Mouse (Mus musculus): ENCODE measurements around the gene Mef2c. TPM values are rescaled to one million over a fixed set of nuclear protein-coding genes. Genes with fewer than 3 reads are reported as not detected.

The Mef2c gene
- polyA plus RNA-seq, 1 experiment: 49.0 TPM

GRCm38 (mm10) chr13:83568759-83569256 is 65.0 kb downstream of the Mef2c start:
- TF ChIP-seq REST (IDR thresholded peaks at IDR 0.05; ENCODE audit: insufficient read depth, insufficient read length) (no peak), CEBPB (IDR thresholded peaks at IDR 0.05; ENCODE audit: insufficient read depth, poor library complexity, severe bottlenecking) (no peak), MAX (IDR thresholded peaks at IDR 0.05; ENCODE audit: low read depth) (no peak), SRF (IDR thresholded peaks at IDR 0.05; ENCODE audit: control insufficient read depth, insufficient read length, low read depth) (no peak), E2F4 (IDR thresholded peaks at IDR 0.05; ENCODE audit: insufficient read depth) (no peak), TCF12 (IDR thresholded peaks at IDR 0.05; ENCODE audit: insufficient read depth, poor library complexity, severe bottlenecking) (no peak), USF1 (IDR thresholded peaks at IDR 0.05; ENCODE audit: low read depth) (no peak), MYOG (IDR thresholded peaks at IDR 0.05; ENCODE audit: control insufficient read depth in 1 of 3, insufficient read depth in 1 of 3, insufficient read length in 2 of 3, low read depth in 2 of 3) (no peak), POLR2AphosphoS2 (IDR thresholded peaks at IDR 0.05; ENCODE audit: insufficient read length, low read depth) (no peak), MYOD1 (IDR thresholded peaks at IDR 0.05; ENCODE audit: control insufficient read depth in 1 of 3, insufficient read length in 2 of 3, low read depth in 2 of 3) (no peak), POLR2A (IDR thresholded peaks at IDR 0.05; ENCODE audit: insufficient read length, low read depth) (no peak), TCF3 (IDR thresholded peaks at IDR 0.05; ENCODE audit: insufficient read length, low read depth) (no peak)
- no peaks in the 10 kb centered on the region for H3K36me3 ChIP-seq (ENCODE audit: control insufficient read depth, insufficient read depth)
- no peaks in the 10 kb centered on the region for H3K79me2 ChIP-seq (ENCODE audit: control insufficient read depth, insufficient read depth)
- H3K4me2 ChIP-seq (ENCODE audit: low read depth): no peak overlapping the region
- H3ac ChIP-seq (ENCODE audit: control insufficient read depth, insufficient read length): no peak overlapping the region
- H3K4me3 ChIP-seq: no peak overlapping the region
- no peaks in the 10 kb centered on the region for H3K27me3 ChIP-seq (ENCODE audit: control insufficient read depth, insufficient read depth, insufficient read length)

GRCm38 (mm10) chr13:83571973-83572447 is 68.2 kb downstream of the Mef2c start:
- Histone ChIP-seq H3K4me3 (no peak overlapping the region), H3ac (ENCODE audit: control insufficient read depth, insufficient read length) (no peak overlapping the region), H3K27me3 (ENCODE audit: control insufficient read depth, insufficient read depth, insufficient read length) (no peaks in the 10 kb centered on the region), H3K4me2 (ENCODE audit: low read depth) (no peak overlapping the region), H3K79me2 (ENCODE audit: control insufficient read depth, insufficient read depth) (no peaks in the 10 kb centered on the region), H3K36me3 (ENCODE audit: control insufficient read depth, insufficient read depth) (peaks cover 16% of the 10 kb centered on the region)
- TF ChIP-seq TCF12 (IDR thresholded peaks at IDR 0.05; ENCODE audit: insufficient read depth, poor library complexity, severe bottlenecking) (no peak), MAX (IDR thresholded peaks at IDR 0.05; ENCODE audit: low read depth) (no peak), CEBPB (IDR thresholded peaks at IDR 0.05; ENCODE audit: insufficient read depth, poor library complexity, severe bottlenecking) (no peak), REST (IDR thresholded peaks at IDR 0.05; ENCODE audit: insufficient read depth, insufficient read length) (no peak), POLR2A (IDR thresholded peaks at IDR 0.05; ENCODE audit: insufficient read length, low read depth) (no peak), USF1 (IDR thresholded peaks at IDR 0.05; ENCODE audit: low read depth) (no peak), TCF3 (IDR thresholded peaks at IDR 0.05; ENCODE audit: insufficient read length, low read depth) (no peak), MYOD1 (IDR thresholded peaks at IDR 0.05; ENCODE audit: control insufficient read depth in 1 of 3, insufficient read length in 2 of 3, low read depth in 2 of 3) (no peak), E2F4 (IDR thresholded peaks at IDR 0.05; ENCODE audit: insufficient read depth) (no peak), SRF (IDR thresholded peaks at IDR 0.05; ENCODE audit: control insufficient read depth, insufficient read length, low read depth) (no peak), MYOG (IDR thresholded peaks at IDR 0.05; ENCODE audit: control insufficient read depth in 1 of 3, insufficient read depth in 1 of 3, insufficient read length in 2 of 3, low read depth in 2 of 3) (no peak), POLR2AphosphoS2 (IDR thresholded peaks at IDR 0.05; ENCODE audit: insufficient read length, low read depth) (no peak)

DNA sequence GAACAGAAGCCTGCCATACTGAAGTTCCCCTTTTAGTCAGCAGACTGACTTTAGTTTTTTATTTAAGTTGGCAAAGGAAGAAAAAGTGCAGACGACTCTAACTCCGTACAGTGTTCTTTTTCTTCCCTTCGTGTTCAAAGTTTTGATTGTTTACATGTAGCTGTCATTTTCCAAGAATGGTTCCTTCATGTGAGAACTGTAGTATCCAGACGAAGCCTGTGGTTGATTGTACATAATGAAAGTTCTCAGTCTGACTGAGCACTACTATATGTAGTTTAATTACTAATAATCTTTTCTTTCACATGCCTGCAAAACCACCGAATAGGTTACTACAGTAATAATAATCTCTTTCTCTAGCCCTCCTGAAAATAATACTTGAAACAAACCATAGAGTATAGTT is 68.6 kb downstream of the Mef2c start:
- H3K27me3 ChIP-seq (ENCODE audit: control insufficient read depth, insufficient read depth, insufficient read length): no peaks in the 10 kb centered on the region
- no peak overlapping the region for H3ac ChIP-seq (ENCODE audit: control insufficient read depth, insufficient read length)
- no peaks in the 10 kb centered on the region for H3K79me2 ChIP-seq (ENCODE audit: control insufficient read depth, insufficient read depth)
- no peak for TF ChIP-seq CEBPB (IDR thresholded peaks at IDR 0.05; ENCODE audit: insufficient read depth, poor library complexity, severe bottlenecking)
- no peak for TF ChIP-seq MYOG (IDR thresholded peaks at IDR 0.05; ENCODE audit: control insufficient read depth in 1 of 3, insufficient read depth in 1 of 3, insufficient read length in 2 of 3, low read depth in 2 of 3)
- TF ChIP-seq TCF12 (IDR thresholded peaks at IDR 0.05; ENCODE audit: insufficient read depth, poor library complexity, severe bottlenecking): no peak
- H3K4me3 ChIP-seq: no peak overlapping the region
- no peak overlapping the region for H3K4me2 ChIP-seq (ENCODE audit: low read depth)
- H3K36me3 ChIP-seq (ENCODE audit: control insufficient read depth, insufficient read depth): peaks cover 16% of the 10 kb centered on the region

GRCm38 (mm10) chr13:83573327-83573726 is 69.5 kb downstream of the Mef2c start:
- Histone ChIP-seq H3K4me2 (ENCODE audit: low read depth) (no peak overlapping the region), H3K27me3 (ENCODE audit: control insufficient read depth, insufficient read depth, insufficient read length) (no peaks in the 10 kb centered on the region), H3K79me2 (ENCODE audit: control insufficient read depth, insufficient read depth) (no peaks in the 10 kb centered on the region), H3ac (ENCODE audit: control insufficient read depth, insufficient read length) (no peak overlapping the region), H3K4me3 (no peak overlapping the region), H3K36me3 (ENCODE audit: control insufficient read depth, insufficient read depth) (peaks cover 16% of the 10 kb centered on the region)
- no peak for TF ChIP-seq POLR2AphosphoS2 (IDR thresholded peaks at IDR 0.05; ENCODE audit: insufficient read length, low read depth)
- TF ChIP-seq TCF12 (IDR thresholded peaks at IDR 0.05; ENCODE audit: insufficient read depth, poor library complexity, severe bottlenecking): no peak
- TF ChIP-seq MYOD1 (IDR thresholded peaks at IDR 0.05; ENCODE audit: control insufficient read depth in 1 of 3, insufficient read length in 2 of 3, low read depth in 2 of 3): no peak

- Histone ChIP-seq H3K4me2 (ENCODE audit: low read depth) (no peak overlapping the region), H3ac (ENCODE audit: control insufficient read depth, insufficient read length) (no peak overlapping the region), H3K36me3 (ENCODE audit: control insufficient read depth, insufficient read depth) (peaks cover 16% of the 10 kb centered on the region), H3K79me2 (ENCODE audit: control insufficient read depth, insufficient read depth) (no peaks in the 10 kb centered on the region), H3K4me3 (no peak overlapping the region), H3K27me3 (ENCODE audit: control insufficient read depth, insufficient read depth, insufficient read length) (no peaks in the 10 kb centered on the region)
- TF ChIP-seq MYOG (IDR thresholded peaks at IDR 0.05; ENCODE audit: control insufficient read depth in 1 of 3, insufficient read depth in 1 of 3, insufficient read length in 2 of 3, low read depth in 2 of 3) (no peak), USF1 (IDR thresholded peaks at IDR 0.05; ENCODE audit: low read depth) (no peak), TCF12 (IDR thresholded peaks at IDR 0.05; ENCODE audit: insufficient read depth, poor library complexity, severe bottlenecking) (no peak), REST (IDR thresholded peaks at IDR 0.05; ENCODE audit: insufficient read depth, insufficient read length) (no peak), POLR2A (IDR thresholded peaks at IDR 0.05; ENCODE audit: insufficient read length, low read depth) (no peak), MAX (IDR thresholded peaks at IDR 0.05; ENCODE audit: low read depth) (no peak), CEBPB (IDR thresholded peaks at IDR 0.05; ENCODE audit: insufficient read depth, poor library complexity, severe bottlenecking) (no peak), E2F4 (IDR thresholded peaks at IDR 0.05; ENCODE audit: insufficient read depth) (no peak)
Measured at GRCm38 (mm10) chr13:83573855-83574583, 70.2 kb downstream of the Mef2c start.
